Mouse (Mus musculus) heart, postnatal 4 days (tissue): ENCODE measurements around the gene Sept4. TPM values are rescaled to one million over a fixed set of nuclear protein-coding genes. Genes with fewer than 3 reads are reported as not detected.

Experiments
- DNase-seq: peaks from one replicate; pipeline ENCODE4 v3.0.0; 2021
- total RNA-seq, 2 experiments: library from RNA; stranded (reverse); gene quantifications; 2 replicates each; pipeline ENCODE4 v1.2.3; 2021

Gene Sept4
- total RNA-seq, 2 experiments from 2014 or later, result 65.4 to 68.6 TPM

DNA sequence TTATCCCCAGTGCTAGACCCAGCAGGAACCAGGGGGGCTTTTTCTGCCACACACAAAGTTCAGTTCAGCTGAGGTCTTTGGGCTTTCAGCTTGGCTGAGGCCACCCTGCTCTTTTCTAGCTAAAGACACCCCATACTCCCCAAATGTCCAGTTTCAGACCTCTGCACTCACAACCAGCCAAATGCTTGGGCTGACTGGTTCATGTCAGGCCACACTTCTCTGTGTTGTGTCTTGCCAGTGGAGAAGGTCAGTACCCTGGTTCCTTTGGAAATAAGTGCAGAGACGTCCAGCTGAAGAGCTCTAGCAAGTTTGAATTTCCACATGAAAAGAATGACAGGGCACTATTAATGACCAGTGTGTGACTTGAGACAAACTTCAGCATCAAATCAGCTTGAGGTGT lies 11.0 kb downstream of the Sept4 start:
- DNase-seq, result no peak

DNA sequence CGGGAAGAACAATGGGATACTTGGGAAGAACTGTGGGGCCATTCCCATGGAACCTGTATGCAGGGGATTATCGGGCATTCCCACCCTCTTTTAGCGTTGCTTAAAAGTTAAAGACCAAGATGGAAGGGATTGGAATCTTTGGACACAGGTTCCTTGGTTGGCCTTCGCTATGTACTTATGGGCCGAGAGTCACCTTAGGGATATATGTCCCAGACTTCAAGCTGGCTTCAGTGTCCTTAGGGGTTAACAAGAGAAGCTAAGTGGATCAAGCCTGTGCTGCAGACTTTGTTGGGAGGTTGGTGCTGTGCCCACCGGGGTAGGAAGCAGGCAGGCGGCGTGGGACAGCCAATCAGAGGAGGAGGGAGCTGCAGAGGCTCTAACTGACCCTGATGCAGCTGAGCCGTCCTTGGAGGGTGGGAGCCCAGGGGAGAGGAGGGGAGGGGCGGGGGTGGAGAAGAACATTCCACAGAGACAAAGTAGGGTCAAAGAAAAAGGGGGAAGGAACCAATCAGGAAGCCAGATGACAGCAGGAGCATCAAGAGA lies 11.9 kb downstream of the Sept4 start:
- no peak for DNase-seq

DNA sequence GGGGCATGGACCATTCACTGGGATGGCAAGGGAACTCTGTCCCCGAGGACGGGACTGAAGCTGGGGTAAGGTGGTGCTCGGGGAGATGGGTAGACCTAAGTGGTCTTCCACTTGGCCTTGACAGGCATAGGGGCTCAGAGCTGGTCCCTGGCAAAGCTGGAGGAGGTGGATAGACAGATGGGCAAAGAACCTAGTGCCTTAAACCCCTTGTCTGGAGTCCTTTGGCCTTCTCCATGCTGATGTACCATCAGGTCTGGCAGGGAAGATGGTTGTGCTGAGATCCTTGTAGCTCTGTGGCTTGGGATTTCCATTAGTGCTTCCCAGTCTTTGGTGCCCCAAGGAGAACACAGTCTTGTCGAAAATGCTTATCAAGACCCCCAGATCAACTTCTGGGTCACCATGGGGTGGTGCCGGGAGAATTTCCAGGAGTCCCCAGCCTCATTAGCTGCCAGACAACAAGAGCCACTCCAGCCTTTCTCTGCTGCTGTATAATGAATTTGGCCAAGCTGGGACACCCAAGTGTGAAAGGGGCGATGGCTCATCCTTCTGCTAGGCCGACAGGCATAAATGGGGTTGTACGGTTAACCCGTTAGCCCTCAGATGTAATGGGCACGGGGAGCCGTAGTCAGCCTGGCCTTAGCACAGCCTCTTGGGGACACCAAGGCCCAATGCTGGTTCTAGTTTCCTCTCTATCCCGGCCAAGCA lies 12.6 kb downstream of the Sept4 start:
- DNase-seq, result no peak

DNA sequence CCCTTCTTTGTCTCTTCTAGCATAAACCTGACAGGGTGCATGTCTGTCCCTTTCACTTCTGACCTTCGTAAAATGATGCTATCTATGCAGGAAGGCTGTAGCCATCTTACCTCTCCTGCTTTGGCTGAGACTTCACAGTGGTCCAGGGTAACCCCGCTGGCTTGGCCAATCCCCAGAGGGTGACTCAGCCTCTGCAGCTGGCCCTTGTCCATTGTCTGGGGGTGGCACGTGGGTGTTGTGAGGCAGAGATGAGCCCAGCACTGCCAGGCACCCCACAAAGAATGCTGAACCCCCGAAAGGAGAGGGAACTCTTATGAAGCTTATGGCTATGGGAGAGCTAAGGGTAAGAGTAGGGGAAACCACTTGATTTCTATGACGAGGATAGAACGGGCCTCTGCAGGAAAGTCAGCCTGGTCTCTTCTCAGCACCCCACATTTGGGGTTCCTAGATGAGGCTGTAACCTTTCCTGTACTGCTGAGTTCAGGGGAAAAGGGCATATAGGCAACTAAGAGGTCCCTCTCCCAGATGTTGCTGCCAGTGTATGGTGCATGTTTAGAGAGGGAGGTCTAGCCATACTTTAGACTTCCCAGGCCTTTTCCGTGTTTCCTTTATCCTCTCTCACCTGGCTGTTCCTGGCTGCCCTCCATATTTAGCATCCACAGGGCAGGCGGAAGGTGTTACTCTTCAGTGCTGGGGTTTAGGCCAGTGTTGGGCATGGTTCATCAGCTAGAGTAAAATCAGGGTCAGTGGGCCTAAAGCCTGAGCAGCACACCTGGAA lies 13.4 kb downstream of the Sept4 start:
- DNase-seq, result no peak

DNA sequence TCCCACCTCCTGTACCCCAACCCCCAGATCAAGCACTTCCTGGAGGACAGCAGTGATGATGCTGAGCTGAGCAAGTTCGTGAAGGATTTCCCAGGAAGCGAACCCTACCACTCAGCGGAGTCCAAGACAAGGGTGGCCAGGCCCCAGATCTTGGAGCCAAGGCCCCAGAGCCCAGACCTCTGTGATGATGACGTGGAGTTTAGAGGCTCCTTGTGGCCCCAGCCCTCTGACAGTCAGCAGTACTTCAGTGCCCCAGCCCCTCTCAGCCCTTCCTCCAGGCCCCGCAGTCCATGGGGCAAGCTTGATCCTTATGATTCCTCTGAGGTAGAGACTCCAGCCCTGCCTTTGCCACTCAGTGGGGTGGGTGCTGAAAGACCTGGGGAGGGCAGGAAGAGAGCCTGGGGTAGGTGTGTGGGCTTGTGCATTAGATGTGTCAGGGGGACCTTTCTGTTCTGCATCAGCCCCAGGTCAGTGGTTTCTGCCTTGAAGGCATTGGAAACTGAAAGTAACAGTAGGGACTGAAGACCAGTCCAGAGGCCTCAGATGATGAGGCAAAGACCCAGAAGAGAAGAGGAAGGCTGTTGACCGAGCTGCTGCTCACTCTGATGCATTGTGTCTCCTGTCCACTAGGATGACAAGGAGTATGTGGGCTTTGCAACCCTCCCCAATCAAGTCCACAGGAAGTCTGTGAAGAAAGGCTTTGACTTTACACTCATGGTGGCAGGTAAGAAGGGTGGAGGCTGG lies 14.8 kb downstream of the Sept4 start:
- no peak for DNase-seq

DNA sequence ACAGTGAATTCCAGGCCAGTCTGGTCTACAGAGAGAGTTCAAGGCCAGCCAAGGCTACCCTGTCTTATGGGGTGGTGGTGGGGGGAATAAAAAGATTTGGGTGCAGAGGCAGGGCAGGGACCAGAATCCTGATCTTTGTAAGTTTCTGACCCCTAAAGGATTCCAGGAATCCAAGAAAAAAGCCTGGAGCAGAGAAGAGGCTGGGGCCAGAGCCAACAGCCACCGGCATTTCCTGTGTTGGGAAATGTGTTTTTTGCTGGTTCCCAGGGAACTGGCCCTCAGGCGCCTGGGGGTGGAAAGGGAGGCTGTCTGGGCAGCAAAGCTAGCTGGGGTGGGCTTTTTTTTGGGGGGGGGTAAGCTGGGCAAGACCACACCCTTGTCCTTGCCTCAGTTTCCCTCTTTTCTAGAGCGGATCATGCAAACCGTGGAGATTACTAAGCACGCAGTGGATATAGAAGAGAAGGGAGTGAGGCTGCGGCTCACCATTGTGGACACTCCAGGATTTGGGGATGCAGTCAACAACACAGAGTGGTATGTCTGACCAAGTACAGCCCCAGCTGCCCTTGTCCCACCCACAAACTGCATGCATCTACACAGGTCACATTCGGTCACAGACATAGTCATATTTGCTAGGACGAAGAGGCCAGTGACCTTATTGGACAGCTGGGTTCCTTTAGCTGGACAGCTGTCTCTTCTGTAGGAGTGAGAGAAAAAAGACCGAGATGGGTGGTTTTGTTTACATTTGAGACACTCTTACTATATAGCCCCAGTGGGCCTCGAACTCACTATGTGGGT lies 16.2 kb downstream of the Sept4 start:
- DNase-seq, result peak; percentile 64

DNA sequence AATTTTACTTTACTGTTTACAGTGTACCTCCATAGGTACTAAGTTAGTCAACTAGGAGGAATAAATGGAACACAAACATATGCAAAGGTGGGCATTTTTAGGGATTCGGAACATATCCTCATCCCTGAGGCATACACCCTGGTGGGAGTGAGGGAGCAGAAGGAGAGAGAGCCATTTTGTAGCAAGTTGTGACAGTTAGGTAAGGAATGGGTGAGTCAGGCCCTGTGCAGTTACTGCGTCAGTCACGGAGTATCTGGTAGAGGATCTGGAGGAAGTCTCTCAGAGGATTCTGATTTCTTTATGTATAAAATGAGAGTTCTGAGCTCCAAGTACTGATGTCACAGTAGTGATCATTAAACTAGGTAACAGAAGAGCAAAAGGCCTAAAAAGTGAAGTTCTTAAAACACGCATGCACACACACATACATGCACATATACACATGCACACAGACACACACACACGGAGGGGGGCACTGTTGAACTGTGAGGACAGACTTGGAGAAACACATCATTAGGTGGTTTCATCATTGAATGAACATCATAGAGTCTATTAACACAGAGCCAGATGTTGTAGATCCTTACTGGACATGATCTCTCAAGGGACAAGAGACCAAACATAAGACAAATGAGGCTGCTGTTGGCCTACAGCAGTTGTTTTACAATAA lies 18.6 kb downstream of the Sept4 start:
- DNase-seq, result no peak

DNA sequence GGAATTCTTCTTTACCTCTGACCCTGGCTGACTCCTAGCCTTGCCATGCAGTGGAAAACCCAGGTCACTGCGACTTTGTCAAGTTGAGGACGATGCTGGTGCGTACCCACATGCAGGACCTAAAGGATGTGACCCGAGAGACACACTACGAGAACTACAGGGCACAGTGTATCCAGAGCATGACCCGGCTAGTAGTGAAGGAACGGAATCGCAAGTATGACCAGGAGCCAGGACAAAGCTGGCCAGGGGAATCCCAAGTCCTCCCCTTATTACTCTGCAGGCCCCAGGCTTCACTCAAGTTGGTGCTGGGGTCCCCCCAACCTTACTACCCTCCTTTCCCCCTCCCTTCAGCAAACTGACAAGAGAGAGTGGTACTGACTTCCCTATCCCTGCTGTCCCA lies 20.9 kb downstream of the Sept4 start:
- DNase-seq, result no peak

DNA sequence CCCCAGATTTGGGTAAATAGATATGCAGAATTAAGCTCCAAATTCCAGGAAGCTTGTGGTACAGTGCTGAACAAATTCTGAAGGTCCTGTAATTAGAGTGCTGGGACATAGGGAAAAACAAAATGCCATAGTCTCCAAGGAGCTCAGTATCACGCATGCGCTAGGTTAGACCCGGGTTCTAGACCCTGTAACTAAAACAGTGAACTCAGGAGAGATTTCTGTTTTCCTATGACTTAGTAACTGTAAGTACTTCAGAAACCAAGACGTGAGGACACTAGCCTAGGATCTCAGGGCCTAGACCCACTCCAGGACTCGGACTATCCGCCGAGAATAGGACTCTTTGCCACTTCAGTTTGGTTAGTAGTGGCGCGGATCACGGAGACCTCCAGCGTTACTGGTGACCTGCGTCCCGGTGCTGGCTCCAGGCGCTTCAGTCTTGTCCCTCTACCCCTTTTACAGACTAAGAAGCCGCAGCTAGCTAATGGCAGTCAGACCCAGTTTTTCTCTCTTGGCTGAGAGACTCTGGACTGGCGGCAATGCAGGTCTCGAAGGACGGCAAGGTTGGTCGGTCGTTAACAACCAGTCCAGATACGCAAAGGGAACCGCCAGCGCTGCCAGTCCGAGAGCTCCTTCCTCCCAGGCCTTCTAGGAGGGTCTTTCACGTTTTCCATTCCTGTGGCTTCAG lies 22.3 kb downstream of the Sept4 start:
- peak; percentile 47 for DNase-seq

DNA sequence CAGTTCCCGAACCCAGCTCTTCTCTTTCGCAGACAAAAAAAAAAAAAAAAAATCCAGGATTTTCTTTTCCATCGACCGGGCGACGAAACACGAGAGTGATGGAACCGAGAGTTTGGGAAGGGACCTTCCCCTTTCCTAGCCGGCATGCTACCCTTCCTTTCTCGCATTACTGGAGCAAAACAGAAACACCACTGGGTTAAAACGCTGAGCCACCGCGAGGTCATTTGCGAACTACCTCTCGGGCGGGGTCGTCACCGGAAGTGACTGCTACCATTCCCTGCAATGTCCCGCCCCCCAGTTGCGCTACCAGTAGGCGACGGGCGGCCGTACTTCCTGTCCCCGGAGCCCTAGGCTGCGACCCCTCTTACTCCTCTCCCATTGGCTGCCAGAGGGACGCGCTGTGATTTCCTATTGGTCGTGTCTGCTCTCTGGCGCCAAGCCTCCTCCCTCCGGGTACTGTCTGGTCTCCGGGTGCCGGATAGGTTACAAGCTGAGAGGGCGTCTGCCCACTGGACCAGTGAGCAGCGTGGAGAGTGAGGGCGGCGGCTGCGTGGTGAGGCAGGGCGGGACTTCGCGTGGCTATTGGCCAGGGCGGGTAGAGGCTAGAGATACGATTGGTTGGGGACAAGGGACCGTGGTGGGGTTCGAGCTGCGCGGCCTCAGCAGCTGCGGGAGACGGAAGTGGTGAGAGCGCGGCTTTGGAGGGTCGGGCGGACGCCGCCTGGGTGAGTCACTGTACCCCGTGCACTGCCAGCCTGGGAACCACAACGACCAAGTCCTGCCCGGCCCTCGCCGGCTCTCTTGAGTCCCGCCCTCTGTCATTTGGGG lies 23.0 kb downstream of the Sept4 start, which contains the start of gene Mtmr4:
Mtmr4 (plus strand) TSS at position 637 of the 828 bp plus-strand sequence.
- peak; percentile 99 for DNase-seq

DNA sequence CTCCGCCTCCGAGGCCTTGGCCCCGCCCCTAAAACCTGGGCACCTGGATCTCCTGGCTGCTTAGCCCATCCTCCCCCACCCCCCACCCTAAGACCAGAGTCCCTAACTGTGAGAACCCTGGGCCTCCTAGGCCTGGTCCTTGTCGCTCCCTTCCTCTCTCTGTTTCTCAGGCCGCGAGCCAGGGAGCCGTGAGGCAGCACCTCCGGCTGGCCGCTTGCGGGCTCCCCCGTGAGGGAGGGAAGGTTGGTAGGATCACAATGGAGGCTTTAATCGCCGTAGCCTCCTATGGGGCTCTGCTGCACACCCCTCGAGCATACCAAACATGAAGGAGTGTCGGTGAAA lies 23.6 kb downstream of the Sept4 start:
- no peak for DNase-seq

DNA sequence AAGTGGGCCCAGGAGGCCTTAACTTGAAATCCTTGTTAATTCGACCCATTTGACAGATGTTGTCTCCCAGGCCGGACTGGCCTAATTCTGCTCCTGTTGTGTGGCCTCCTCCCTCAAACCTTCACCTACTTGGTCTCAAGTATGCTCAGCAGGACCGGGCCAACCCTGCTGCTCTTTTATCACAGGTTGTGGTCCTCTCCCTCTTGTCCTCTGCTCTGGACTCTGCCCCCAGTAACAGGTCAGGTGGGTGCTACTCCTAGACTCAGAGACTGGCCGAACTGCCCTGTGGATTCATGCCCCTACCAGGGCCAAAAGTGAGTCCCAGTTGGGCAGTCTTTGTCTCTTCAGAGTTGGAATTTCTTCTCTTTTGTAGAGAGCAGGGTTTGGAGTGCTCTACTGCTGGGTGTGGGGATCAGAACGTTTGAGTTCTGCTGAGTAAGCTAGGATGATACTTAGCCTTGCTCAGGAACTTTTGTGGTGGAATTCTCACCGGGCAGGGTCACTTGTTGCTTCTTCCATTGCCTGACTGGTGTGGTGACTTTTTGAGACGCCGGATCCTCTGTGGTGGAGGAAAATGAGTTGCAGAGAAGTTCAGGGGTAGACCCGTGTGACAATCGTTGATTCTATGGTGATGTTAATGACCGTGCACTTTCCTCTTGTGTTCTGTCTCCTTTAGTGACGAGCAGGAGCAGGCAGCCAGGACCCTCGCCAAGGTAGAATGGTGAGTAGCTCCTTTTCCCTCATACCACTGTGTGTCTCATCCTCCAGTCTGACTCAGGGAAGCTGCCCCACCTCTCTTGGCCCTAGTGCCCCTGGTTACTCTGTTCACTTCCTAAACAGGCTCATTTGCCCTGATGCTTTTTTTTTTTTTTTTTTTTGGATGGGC lies 24.3 kb downstream of the Sept4 start:
- DNase-seq, result peak; percentile 4

DNA sequence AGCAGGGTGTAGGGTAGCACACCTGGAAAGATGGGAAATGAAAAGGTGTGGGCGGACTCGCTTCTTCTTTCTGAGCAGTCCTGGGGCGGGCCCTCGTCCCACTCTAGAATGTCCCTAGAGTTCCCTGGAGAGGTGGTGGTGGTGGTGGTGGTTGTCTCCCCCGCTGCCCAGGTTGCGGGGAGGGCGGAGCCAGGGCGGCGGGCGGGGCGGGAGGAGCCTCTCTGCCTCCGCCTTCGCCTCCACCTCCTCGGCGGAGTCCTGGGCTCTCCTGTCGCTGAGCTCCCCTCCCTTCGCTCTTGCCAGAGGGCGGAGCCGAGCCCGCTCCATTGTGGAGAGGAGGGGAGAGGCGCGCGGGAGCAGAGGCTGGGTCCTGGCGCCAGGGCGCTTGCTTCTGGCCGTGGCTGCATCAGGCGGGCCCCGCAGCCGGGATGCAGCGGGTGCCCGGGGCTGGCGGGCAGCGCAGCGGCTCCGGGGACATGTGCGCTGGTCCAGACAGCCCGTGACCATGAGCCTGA lies 26.7 kb downstream of the Sept4 start:
- DNase-seq, result peak; percentile 86

DNA sequence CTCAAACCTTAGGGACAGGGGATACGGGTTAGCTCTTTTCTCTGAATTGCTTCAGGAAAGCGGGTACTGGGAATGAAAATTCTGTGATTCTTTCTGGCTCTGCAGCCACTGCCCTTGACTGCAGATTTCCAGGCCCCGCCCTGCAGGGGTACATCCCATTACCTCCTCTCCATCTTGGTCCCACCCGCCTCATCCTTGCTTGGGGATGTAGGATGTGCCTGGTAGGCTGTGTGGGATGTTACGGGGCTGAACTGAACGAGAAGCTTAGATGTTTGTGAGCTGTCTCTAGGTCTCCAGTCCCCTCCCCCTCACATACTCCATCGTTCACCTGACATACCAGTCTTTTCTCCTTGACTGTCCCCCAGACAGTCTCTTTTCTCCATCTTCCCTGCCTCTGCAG lies 27.3 kb downstream of the Sept4 start:
- DNase-seq, result peak; percentile 12

DNA sequence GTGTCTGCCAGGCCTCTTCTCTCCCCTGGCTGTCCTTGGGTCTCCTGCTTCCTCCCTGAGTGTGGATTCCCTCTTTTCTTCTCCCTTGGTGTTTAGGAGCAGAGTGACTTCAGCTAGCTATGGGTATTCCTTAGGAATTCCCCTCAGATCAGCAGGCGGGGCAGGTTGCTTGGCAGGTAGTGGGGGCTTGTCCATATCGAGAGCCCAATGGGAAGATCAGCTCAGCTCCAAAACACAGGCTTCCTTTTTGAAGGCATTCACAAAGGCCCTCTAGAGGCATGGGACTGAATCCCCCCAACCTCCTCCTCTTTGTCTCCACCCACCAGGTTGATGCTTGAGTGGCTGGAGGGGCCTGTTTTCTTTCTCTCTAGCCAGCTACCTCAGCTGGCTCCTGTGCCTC lies 27.8 kb downstream of the Sept4 start:
- peak; percentile 3 for DNase-seq

DNA sequence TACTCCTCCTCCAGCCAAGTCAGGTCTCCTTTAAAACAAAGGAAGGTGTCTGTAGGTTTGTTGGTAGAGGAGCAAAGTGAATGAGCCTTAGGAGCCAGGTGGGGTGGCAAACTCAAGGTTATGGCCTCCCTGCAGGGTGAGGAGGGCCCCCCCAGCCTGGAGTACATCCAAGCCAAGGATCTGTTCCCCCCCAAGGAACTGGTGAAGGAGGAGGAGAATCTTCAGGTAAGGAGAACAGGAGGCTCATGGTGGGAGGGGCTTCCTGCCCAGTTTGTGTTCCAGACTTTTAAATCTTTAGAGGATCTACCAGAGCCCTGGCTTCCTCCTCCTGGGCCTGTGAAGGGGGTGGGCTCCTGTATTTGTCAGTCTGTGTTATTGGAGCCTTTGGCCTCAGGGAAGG lies 28.4 kb downstream of the Sept4 start:
- peak; percentile 3 for DNase-seq

DNA sequence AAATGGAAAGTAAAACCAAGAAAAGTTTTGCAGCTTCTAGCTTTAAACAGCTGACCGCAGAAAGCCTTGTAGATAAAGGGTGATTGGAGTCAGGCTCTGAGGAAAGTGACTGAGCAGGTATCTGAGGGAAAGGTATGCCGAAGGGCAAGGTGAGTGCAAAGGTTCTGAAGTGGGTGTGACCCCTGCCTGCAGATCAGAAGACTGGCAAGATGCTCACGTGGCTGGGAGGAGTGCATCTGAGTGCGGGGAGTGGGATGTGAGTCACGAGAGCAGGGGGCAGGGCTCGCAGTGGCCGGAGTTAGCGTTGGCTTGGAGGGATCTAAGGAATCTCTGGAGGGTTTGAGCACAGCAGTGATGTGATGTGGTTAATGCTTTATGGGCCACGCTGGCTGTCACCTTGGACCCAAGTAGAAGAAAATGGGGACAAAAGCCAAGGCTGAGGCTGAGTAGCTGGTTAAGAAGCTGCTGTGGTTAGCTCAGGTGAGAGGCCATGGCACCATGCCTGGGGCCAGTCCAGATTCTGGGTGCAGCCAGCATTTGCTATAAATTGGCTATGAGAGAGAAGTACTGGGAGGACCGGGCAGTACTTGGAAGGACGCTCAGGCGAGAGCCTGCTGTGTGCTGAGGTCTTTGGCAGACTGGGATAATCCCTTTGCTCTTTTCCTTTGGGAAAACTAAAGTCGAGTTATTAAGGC lies 30.8 kb downstream of the Sept4 start:
- DNase-seq, result no peak

DNA sequence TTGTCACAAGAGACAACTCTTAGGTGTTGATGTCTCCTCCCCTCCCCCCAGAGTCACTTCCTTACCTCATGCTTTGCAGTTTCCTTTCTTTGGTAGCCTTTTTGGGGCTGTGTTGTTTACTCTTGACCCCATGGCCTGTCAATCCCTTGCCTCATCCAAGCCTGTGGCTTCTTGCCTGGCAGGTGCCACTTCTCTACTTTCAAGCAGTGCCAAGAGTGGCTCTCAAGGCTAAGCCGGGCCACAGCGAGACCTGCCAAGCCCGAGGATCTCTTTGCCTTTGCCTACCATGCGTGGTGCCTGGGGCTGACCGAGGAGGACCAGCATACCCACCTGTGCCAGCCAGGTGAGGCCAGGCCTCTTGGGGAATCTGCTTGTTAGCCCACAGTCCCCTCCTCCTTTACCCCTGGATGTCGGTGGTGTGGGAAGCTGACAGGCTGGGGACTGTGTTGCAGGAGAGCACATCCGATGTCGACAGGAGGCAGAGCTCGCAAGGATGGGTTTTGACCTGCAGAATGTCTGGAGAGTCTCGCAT lies 31.7 kb downstream of the Sept4 start:
- no peak for DNase-seq
